Mouse (Mus musculus) Patski (cell line): Measurements from ENCODE around the gene Ces1b. TPM values are rescaled to one million over a fixed set of nuclear protein-coding genes. Genes with fewer than 3 reads are reported as not detected.

Source experiments
- ATAC-seq: fragments of 100-300 bp; one replicate; pipeline ENCODE4 v1.8.0; 2021
- CTCF ChIA-PET: fragments of 350-600 bp; sonication (Branson Sonifier 250); formaldehyde crosslinking; loops from one replicate; lab custom pipeline; 2022; ENCODE audit warnings: inconsistent platforms; lab: Charles Lee
- POLR2A ChIA-PET: fragments of 350-600 bp; sonication (Branson Sonifier 250); formaldehyde crosslinking; loops from one replicate; lab custom pipeline; 2022; ENCODE audit warnings: antibody characterized with exemption, inconsistent platforms; lab: Charles Lee
- DNase-seq: peaks from one replicate; pipeline ENCODE4 v3.0.0-alpha.2; 2011; ENCODE audit warnings: low read depth, low spot score
- H3K27me3 ChIP-seq: fragments of 371-371 bp; one replicate; pipeline ENCODE4 v1.5.1; 2021
- CTCF ChIP-seq: fragments of 100-300 bp; IDR thresholded peaks from one replicate; pipeline ENCODE4 v1.5.1; 2021
- in situ Hi-C: fragments of 300-500 bp; cut with MboI; formaldehyde crosslinking; loops from 3 replicates; pipeline ENCODE4 v1.11.1; 2018; ENCODE audit warnings: low pct_unique_long_range_greater_than_20kb, mixed read lengths
- polyA plus RNA-seq: library from polyadenylated mRNA; unstranded; gene quantifications from one replicate; pipeline ENCODE4 v1.2.3, GENCODE M21; 2021

The Ces1b gene
- polyA plus RNA-seq, 1 experiment from 2014 or later: not detected

GRCm38 (mm10) chr8:93011439-93011838 lies 68.4 kb downstream of the Ces1b start:
- ChIA-PET CTCF (interaction anchor here (0.9 to 1.3 kb wide), 2 partner anchors 20 to 49 kb away, joined by 3 read pairs; no protein-coding TSS in a partner anchor), POLR2A (no interaction called here)
- DNase-seq (no peak), ATAC-seq (peak; percentile 80)
- no peaks in the 10 kb centered on the region for H3K27me3 ChIP-seq
- TF ChIP-seq CTCF: peak; percentile 58
- in situ Hi-C loops: loop anchor here (5.0 kb wide), 1 partner anchor 86 kb away; no protein-coding TSS in a partner anchor

- no peak for DNase-seq
- H3K27me3 ChIP-seq: no peaks in the 10 kb centered on the region
- peak; percentile 48 for ATAC-seq
- peak; percentile 81 for TF ChIP-seq CTCF
- in situ Hi-C loops: loop anchor here (5.0 kb wide), 1 partner anchor 87 kb away; no protein-coding TSS in a partner anchor
- ChIA-PET POLR2A (no interaction called here), CTCF (interaction anchor here (0.7 to 1.9 kb wide), 16 partner anchors 10 to 421 kb away, joined by 3 to 9 read pairs (median 3); partner anchors contain the start of gene Mmp2)
Observed at GRCm38 (mm10) chr8:93010286-93010685, 69.5 kb downstream of the Ces1b start.

Other genes starting within 250 kb of the Ces1b start
- 7.9 TPM for gene Lpcat2, start 224.7 kb downstream of the Ces1b start, polyA plus RNA-seq
- gene Capns2, start 178.6 kb downstream of the Ces1b start, polyA plus RNA-seq: 0.08 TPM
- not detected for gene Slc6a2, start 119.9 kb downstream of the Ces1b start, polyA plus RNA-seq
- not detected for gene Ces1a, start 31.8 kb downstream of the Ces1b start, polyA plus RNA-seq
- gene Ces1c, start 51.3 kb upstream of the Ces1b start, polyA plus RNA-seq: not detected
- not detected for gene Ces1d, start 117.8 kb upstream of the Ces1b start, polyA plus RNA-seq
- gene Ces1e, start 149.6 kb upstream of the Ces1b start, polyA plus RNA-seq: not detected
- gene Ces1f, start 199.7 kb upstream of the Ces1b start, polyA plus RNA-seq: not detected